Mouse (Mus musculus): ENCODE results near the gene Cul4a.

Gene Cul4a

GRCm38 (mm10) chr8:13132220-13132619, 26.8 kb downstream of the Cul4a start:
- DNase-seq (ENCODE audit: low spot score in 2 of 2) = peak; percentile 72 to 86

- DNase-seq (ENCODE audit: low spot score in 2 of 2) = no peak
Observed at GRCm38 (mm10) chr8:13139641-13140182, 34.3 kb downstream of the Cul4a start.

GRCm38 (mm10) chr8:13141681-13142080, 36.3 kb downstream of the Cul4a start:
- DNase-seq (ENCODE audit: low spot score in 2 of 2) = no peak

GRCm38 (mm10) chr8:13148476-13148875, 43.1 kb downstream of the Cul4a start:
- DNase-seq (ENCODE audit: low spot score in 2 of 2) = no peak

GRCm38 (mm10) chr8:13149287-13149686, 43.9 kb downstream of the Cul4a start:
- no peak for DNase-seq (ENCODE audit: low spot score in 2 of 2)

GRCm38 (mm10) chr8:13149866-13150265, 44.4 kb downstream of the Cul4a start:
- no peak for DNase-seq (ENCODE audit: low spot score in 2 of 2)

GRCm38 (mm10) chr8:13150929-13151328, 45.5 kb downstream of the Cul4a start:
- DNase-seq (ENCODE audit: low spot score in 2 of 2) = no peak

GRCm38 (mm10) chr8:13154099-13154498, 48.7 kb downstream of the Cul4a start:
- DNase-seq (ENCODE audit: low spot score in 2 of 2) = no peak

- no peak for DNase-seq (ENCODE audit: low spot score in 2 of 2)
Observed at GRCm38 (mm10) chr8:13155358-13155757, 49.9 kb downstream of the Cul4a start.

- DNase-seq (ENCODE audit: low spot score in 2 of 2) = no peak
Observed at GRCm38 (mm10) chr8:13156327-13157097, 51.1 kb downstream of the Cul4a start.

- DNase-seq (ENCODE audit: low spot score in 2 of 2) = peak; percentile 97 to 98
Observed at GRCm38 (mm10) chr8:13158718-13159376, 53.4 kb downstream of the Cul4a start, which contains the start of gene Lamp1. Gene Lamp1, plus strand, starts transcription at chr8:13159161.

GRCm38 (mm10) chr8:13159377-13159881, 54.0 kb downstream of the Cul4a start:
- no peak for DNase-seq (ENCODE audit: low spot score in 2 of 2)

GRCm38 (mm10) chr8:13160691-13161090, 55.3 kb downstream of the Cul4a start:
- no peak for DNase-seq (ENCODE audit: low spot score in 2 of 2)

- DNase-seq (ENCODE audit: low spot score in 2 of 2) = no peak
Observed at GRCm38 (mm10) chr8:13162098-13162497, 56.7 kb downstream of the Cul4a start.

GRCm38 (mm10) chr8:13163563-13163962, 58.1 kb downstream of the Cul4a start:
- DNase-seq (ENCODE audit: low spot score in 2 of 2) = no peak

- DNase-seq (ENCODE audit: low spot score in 2 of 2) = no peak
Observed at GRCm38 (mm10) chr8:13164361-13164760, 58.9 kb downstream of the Cul4a start.

GRCm38 (mm10) chr8:13170510-13170909, 65.1 kb downstream of the Cul4a start:
- DNase-seq (ENCODE audit: low spot score in 2 of 2) = no peak

- no peak for DNase-seq (ENCODE audit: low spot score in 2 of 2)
Observed at GRCm38 (mm10) chr8:13174305-13174704, 68.9 kb downstream of the Cul4a start.

GRCm38 (mm10) chr8:13174811-13175210, 69.4 kb downstream of the Cul4a start:
- DNase-seq (ENCODE audit: low spot score in 2 of 2) = no peak

- DNase-seq (ENCODE audit: low spot score in 2 of 2) = no peak
Observed at GRCm38 (mm10) chr8:13175650-13176049, 70.2 kb downstream of the Cul4a start.

GRCm38 (mm10) chr8:13177173-13177852, 71.9 kb downstream of the Cul4a start:
- no peak for DNase-seq (ENCODE audit: low spot score in 2 of 2)

GRCm38 (mm10) chr8:13178137-13178536, 72.7 kb downstream of the Cul4a start:
- DNase-seq (ENCODE audit: low spot score in 2 of 2) = no peak

Data from spleen, postnatal 4 days (tissue).